Mouse (Mus musculus): ENCODE data around the gene Gcnt2.
"Not testable (repeated sequence)": the region's sequence is repeated elsewhere in the genome, so short reads cannot be mapped to it uniquely, and the experiment has no call there.

Gene Gcnt2

GRCm38 (mm10) chr13:40937586-40937985 lies 78.0 kb downstream of the Gcnt2 start:
- in situ Hi-C loops (cut with MboI, MseI): no loop called here

- in situ Hi-C loops (cut with MboI, MseI): no loop called here
Observed at GRCm38 (mm10) chr13:40938485-40939357, 79.2 kb downstream of the Gcnt2 start.

GRCm38 (mm10) chr13:40943066-40943465 lies 83.5 kb downstream of the Gcnt2 start:
- in situ Hi-C loops (cut with MboI, MseI): no loop called here

DNA sequence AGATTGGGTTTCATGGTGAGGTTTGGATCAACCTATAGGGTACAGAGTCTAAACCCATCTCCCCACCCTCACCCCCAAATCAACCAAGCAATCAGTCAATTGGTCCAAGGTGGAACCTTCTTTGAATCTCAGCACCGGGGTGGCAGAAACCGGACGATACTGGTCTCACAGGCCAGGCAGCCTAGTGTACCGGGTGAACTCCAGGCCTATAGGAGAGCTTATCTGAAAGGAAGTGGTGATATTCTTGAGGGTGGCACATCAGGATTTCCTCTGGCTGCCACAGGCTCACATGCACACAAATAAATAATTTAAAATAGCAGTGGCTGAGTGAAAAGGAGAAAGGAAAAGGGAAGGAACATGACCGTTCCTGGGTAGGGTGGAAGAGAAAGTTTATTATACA lies 84.4 kb downstream of the Gcnt2 start:
- in situ Hi-C loops (cut with MboI, MseI): no loop called here

DNA sequence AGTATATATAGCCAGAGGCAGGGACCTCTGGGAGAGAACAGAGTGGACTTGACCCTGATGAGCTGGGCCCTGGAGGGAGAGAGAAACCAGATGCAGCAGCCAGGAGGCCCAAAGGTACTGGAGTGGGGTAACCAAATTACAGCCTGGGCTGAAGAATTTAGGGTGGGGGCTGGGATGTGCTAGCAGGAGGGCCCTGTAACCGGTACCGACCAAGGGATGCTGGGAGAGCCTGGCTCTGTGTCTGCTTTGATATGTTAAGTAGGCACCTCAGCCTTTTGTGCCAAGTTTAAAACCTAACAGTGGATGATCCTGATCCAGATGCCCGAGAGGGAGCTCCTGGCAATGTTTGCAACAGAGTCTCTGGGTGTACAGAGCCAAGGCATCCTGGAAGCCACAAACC lies 84.8 kb downstream of the Gcnt2 start:
- in situ Hi-C loops (cut with MboI, MseI): no loop called here

- in situ Hi-C loops (cut with MboI, MseI): no loop called here
Observed at GRCm38 (mm10) chr13:40946513-40946912, 87.0 kb downstream of the Gcnt2 start.

DNA sequence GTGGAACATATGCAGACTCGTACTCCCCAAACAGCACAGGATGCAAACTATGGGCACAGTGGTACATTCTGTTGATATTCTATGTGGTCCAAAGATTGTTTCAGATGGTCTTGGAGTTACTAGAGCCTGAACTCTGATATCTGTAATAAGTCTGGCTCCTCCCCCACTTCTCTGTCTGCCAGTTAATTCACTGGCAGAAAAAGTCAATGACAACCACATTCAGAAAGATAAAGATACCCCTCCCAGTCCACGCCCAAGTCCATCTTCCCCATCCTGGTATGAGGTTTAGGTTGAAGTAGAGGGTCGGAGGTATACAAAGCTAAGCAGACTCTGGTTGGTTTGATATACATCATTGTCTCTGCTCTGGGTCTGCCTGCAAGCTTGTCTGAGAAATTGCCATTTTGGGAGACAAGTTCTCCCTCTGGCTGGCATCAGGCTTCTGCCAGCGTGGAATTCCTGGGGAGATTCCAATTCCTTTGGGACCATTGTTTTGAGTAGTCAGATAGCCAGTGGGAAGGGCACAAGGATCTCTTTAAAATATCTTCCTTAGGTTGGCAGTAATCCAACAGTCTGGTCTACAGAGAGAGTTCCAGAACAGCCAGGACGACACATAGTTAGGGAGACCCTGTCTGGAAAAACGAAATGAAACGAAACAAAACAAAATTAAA lies 88.1 kb downstream of the Gcnt2 start:
- in situ Hi-C loops (cut with MboI, MseI): no loop called here

GRCm38 (mm10) chr13:40951386-40951976 lies 91.9 kb downstream of the Gcnt2 start:
- in situ Hi-C loops (cut with MboI, MseI): no loop called here

DNA sequence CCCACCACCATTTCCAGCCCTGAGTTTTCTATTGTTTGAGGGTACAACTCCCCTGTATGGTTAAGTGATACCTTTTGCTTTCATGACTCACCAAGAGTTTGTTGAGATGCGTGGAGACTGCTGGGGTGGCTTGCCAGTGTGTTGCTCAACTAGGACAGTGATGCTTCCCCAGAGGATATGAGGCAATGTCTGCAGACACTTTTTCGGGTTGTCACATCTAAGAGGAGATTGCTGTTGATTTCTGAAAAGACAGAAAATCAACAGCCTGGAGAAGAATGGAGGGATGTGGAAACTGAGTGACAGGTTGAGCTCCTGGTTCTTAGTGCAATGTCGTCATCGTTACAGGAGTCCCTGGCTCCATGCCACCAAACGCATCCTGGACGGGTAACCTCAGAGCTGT lies 93.7 kb downstream of the Gcnt2 start:
- in situ Hi-C loops (cut with MboI, MseI): no loop called here

DNA sequence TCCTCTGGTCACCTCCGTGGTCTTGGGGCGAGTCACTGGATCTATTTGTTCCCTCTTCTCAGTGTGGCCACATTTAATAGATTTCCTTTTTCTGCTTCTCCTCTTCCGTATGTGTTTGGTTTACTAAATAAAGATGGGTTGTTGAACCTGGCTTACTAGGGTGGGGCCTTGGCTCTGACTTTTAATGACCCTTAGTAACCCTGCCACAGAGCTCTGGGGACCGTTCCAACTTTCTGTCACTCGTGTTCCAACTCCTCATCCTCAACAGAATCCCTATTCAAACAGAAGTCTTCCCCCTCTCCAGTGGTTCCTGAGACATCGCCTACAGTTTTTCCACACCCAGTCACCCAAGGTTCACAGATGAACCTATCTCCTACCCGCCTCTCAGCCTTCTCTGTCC lies 96.2 kb downstream of the Gcnt2 start:
- in situ Hi-C loops (cut with MboI, MseI): no loop called here

DNA sequence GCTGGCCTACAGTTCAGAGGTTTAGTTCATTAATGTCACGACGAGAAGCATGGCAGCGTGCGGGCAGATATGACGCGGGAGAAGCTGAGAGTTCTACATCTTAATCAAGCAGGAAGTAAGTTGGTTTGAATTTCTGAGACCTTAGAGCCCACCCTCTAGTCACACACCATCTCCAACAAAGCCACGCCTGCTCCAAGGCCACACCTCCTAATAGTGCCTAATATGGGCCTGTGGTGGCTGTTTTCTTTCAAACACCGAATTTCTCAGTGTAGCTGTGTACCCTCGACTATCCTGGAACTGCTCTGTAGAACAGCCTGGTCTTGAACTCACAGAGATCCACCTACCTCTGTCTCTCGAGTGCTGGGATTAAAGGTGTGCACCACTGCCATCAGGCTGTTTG lies 108.1 kb downstream of the Gcnt2 start:
- in situ Hi-C loops (cut with MboI, MseI): no loop called here

GRCm38 (mm10) chr13:40968564-40968963 lies 109.0 kb downstream of the Gcnt2 start:
- in situ Hi-C loops (cut with MboI, MseI): no loop called here

GRCm38 (mm10) chr13:40969761-40970390 lies 110.3 kb downstream of the Gcnt2 start:
- in situ Hi-C loops (cut with MboI, MseI): no loop called here

DNA sequence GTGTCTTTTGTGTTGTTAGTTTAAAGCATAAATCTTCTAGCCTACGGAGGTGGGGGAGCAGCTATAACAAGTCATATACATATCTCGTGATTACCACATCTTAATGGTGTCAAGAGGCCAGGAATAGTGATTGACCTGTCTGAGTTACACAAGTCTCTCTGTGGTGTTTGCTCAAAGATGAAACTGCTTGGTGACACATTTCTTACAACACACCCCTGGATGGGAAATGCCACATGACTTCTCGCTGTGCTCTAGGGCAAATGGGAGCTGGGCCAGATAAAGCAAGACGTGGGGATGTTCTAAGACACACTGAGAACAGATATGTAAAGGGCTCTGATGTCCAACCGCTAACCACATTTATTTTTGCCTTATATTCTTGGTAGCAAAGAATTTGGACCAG lies 111.7 kb downstream of the Gcnt2 start:
- in situ Hi-C loops (cut with MboI, MseI): no loop called here

DNA sequence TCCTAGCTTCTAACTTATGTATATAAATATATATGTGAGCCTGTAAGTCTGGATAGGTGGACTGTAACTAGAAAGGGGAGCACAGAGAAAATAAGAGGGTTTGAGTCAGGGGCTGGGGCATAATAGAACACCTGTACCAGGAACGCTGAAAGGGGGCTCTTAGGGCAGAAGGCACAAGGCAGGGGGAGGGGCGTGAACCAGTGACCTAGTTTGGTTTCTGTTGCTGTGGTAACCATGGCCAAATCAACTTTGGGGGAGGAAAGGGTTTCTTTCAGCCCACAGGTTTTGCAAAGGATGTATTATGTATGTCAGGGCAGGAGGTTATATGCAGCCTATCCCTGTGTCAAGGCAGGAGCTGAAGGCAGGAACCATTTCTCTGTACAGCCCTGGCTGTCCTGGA lies 112.3 kb downstream of the Gcnt2 start:
- in situ Hi-C loops (cut with MboI, MseI): no loop called here

DNA sequence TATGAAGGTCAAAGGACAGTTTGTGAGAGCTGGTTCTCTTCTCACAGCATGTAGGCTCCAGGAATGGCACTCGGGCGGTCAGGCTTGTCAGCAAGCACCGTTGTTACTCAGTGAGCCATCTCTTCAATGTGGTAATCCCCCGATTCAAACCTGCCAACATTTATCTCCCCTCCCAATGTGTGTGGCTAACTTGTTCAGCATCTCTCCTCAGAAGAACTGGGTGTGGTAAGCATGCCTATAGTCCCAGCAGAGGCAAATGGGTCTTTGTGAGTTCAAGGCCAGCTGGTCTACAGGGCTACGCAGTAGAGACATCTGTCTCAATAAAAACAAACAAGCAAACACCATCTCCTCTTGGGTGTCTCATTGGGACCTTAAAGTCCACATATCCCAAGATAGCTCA lies 113.4 kb downstream of the Gcnt2 start:
- in situ Hi-C loops (cut with MboI, MseI): no loop called here

DNA sequence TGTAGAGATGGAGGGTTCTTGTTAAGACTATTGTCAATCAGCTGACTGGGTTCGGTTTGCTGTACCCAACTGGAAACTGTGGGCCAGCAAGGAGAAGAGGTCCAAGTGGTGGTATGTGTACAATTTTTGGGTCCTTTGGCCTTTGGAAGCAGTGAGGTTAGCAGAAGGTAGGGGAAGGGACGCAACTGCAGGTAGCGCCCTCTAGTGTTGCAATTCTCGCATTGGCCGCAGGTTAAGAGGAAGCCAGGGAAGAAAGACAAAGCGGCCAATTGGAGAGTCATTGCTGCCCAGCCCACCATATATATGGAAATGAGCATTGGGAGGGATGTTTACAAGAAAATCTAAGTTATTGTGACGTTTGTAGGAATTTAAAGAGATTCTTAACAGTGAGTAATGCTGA lies 118.1 kb downstream of the Gcnt2 start:
- in situ Hi-C loops (cut with MboI, MseI): no loop called here

- in situ Hi-C loops (cut with MboI, MseI): no loop called here
Observed at GRCm38 (mm10) chr13:40978652-40979051, 119.1 kb downstream of the Gcnt2 start.

- in situ Hi-C loops (cut with MboI, MseI): no loop called here
Observed at GRCm38 (mm10) chr13:40979321-40979720, 119.8 kb downstream of the Gcnt2 start.

- in situ Hi-C loops (cut with MboI, MseI): no loop called here
Observed at GRCm38 (mm10) chr13:40982759-40983158, 123.2 kb downstream of the Gcnt2 start.

DNA sequence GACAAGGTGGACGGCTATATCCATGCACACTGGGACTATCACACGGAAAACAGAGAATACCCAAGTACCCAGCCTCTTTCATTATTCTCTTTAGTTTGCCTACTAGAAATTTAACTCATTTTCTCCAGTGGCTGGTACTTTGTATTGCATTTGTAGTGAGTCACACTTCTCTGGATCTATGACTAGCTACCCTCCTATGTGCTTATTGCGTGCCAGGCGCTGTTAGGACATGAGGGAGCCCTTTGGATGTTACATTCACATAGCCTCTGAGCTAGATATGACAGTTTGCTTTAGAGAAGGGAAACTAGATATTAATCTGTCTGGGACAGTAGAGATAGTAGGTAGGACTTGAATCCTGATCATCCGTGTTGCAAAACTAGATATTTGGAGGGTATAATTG lies 126.5 kb downstream of the Gcnt2 start:
- in situ Hi-C loops (cut with MboI, MseI): no loop called here

DNA sequence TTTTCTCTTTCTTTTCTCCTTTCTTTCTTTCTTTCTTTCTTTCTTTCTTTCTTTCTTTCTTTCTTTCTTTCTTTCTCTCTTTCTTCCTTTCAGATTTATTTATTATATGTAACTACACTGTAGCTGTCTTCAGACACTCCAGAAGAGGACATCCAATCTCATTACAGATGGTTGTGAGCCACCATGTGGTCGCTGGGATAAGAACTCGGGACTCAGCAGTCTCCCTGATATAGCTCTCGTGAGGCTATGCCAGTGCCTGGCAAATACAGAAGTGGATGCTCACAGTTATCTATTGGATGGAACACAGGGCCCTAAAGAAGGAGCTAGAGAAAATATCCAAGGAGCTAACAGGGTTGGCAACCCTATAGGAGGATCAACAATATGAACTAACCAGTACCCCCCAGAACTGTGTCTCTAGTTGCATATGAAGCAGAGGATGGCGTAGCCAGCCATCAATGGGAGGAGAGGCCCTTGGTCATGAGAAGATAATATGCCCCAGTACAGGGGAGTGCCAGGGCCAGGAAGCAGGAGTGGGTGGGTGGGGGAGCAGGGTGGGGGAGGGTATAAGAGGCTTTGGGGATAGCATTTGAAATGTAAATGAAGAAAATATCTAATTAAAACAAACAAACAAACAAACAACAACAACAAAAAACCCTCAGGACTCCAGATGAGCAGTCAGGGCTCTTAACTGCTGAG lies 128.2 kb downstream of the Gcnt2 start:
- in situ Hi-C loops (cut with MboI, MseI): not testable (repeated sequence)

All from T-helper 2 cell (primary cell).